Comparison of ENCODE assay signal across 27 mouse cellular contexts in the genomic region with DNA sequence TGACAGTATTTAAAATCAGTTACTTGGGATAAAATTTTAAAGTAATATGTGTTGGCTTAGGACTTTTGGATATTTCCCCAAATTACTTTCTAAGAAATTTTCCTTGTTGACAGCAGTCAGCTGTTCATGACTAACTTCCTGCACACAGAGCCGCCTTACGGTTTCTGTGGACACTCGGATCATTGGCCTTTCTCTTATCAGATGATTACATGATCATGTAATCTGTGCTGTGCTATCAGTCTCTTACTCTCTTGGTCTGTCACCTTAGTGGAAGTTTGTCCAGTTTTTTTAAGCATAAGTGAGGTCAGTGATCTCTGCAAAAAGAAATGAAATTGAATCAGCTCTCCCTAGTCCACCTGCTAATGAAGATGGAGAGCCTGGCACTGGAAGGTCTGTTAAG. TPM values are rescaled to one million over a fixed set of nuclear protein-coding genes. Genes with fewer than 3 reads are reported as not detected.
"Had no signal": no experiment of that assay in that cellular context is flagged by ENCODE, and none has a peak within 500 bp of the region (broad histone marks: within the 10 kb centered on the region; RNA-seq: fewer than 3 reads in every experiment).

No protein-coding gene starts in this region.

- H3K4me3 ChIP-seq: embryonic facial prominence, embryonic 10.5 days; embryonic facial prominence, embryonic 12.5 days; embryonic facial prominence, embryonic 13.5 days; embryonic facial prominence, embryonic 15.5 days; erythroblast, embryonic 14.5 days; forebrain, embryonic 10.5 days; forebrain, embryonic 12.5 days; forebrain, embryonic 13.5 days; forebrain, embryonic 15.5 days; gastrocnemius, adult 2 months; heart, adult 2 months had no signal

- H3K27me3 ChIP-seq: embryonic facial prominence, embryonic 12.5 days; embryonic facial prominence, embryonic 13.5 days; embryonic facial prominence, embryonic 15.5 days; forebrain, embryonic 12.5 days; forebrain, embryonic 13.5 days; forebrain, embryonic 15.5 days had no signal

- H3K4me1 ChIP-seq: embryonic facial prominence, embryonic 10.5 days; embryonic facial prominence, embryonic 12.5 days; embryonic facial prominence, embryonic 13.5 days; embryonic facial prominence, embryonic 15.5 days; forebrain, embryonic 10.5 days; forebrain, embryonic 12.5 days; forebrain, embryonic 13.5 days; forebrain, embryonic 15.5 days had no signal

- H3K4me2 ChIP-seq: embryonic facial prominence, embryonic 12.5 days; embryonic facial prominence, embryonic 13.5 days; embryonic facial prominence, embryonic 15.5 days; forebrain, embryonic 12.5 days; forebrain, embryonic 13.5 days; forebrain, embryonic 15.5 days had no signal

- ATAC-seq: forebrain, embryonic 13.5 days; forebrain, embryonic 14.5 days; forebrain, embryonic 15.5 days; forebrain, embryonic 16.5 days; forebrain, postnatal 0 days had no signal

- H3K9ac ChIP-seq: embryonic facial prominence, embryonic 12.5 days; embryonic facial prominence, embryonic 13.5 days; embryonic facial prominence, embryonic 15.5 days; forebrain, embryonic 12.5 days; forebrain, embryonic 13.5 days; forebrain, embryonic 15.5 days; forebrain, postnatal 0 days had no signal

- H3K27ac ChIP-seq: embryonic facial prominence, embryonic 10.5 days; embryonic facial prominence, embryonic 12.5 days; embryonic facial prominence, embryonic 13.5 days; embryonic facial prominence, embryonic 15.5 days; forebrain, embryonic 10.5 days; forebrain, embryonic 12.5 days; forebrain, embryonic 13.5 days; forebrain, embryonic 15.5 days; gastrocnemius, adult 2 months; heart, adult 2 months had no signal

- H3K9me3 ChIP-seq: embryonic facial prominence, embryonic 10.5 days; embryonic facial prominence, embryonic 12.5 days; embryonic facial prominence, embryonic 13.5 days; embryonic facial prominence, embryonic 15.5 days; forebrain, embryonic 12.5 days; forebrain, embryonic 13.5 days; forebrain, embryonic 15.5 days had no signal

- DNase-seq: cerebellum, adult 9-10 months; cerebellum, adult 9-11 months; cerebellum, postnatal 10 days; cerebellum, postnatal 14 days; cerebellum, postnatal 25 days; cerebellum, postnatal 36 days; embryo, embryonic 11 days; forebrain, postnatal 0 days; gastrocnemius, adult 2 months; gastrocnemius, postnatal 10 days; gastrocnemius, postnatal 14 days; gastrocnemius, postnatal 25 days; gastrocnemius, postnatal 36 days; heart, adult 11 months; heart, adult 18-20 months; heart, adult 2 months had no signal

RNA-seq across cellular contexts. Expression of gene Sag, which starts 31.8 kb away (rescaled TPM):
- polyA plus RNA-seq: erythroblast, embryonic 14.5 days had no signal
